Mouse (Mus musculus): ENCODE results near the gene Lzts3. TPM values are rescaled to one million over a fixed set of nuclear protein-coding genes. Genes with fewer than 3 reads are reported as not detected.

Lzts3 gene
- polyA plus RNA-seq, 1 experiment from 2014 or later, result 1.7 TPM

- H3K36me3 ChIP-seq, result peaks cover 28% of the 10 kb centered on the region
- H3K4me3 ChIP-seq, result no peak overlapping the region
- H3K27me3 ChIP-seq (ENCODE audit: insufficient read depth, poor library complexity, severe bottlenecking), result peaks cover 4% of the 10 kb centered on the region; the same call in 1 of the 2 replicates
- H3K4me1 ChIP-seq, result peaks cover 7% of the 10 kb centered on the region; the same call in 1 of the 2 replicates
- H3K9me3 ChIP-seq, result no peaks in the 10 kb centered on the region
- WGBS, result 66% methylated on average over 4 of the region's 4 CpGs
- no peak overlapping the region for H3K27ac ChIP-seq
- no peak for DNase-seq (ENCODE audit: low spot score)
Observed at GRCm38 (mm10) chr2:130589157-130589556, 53.4 kb downstream of the Lzts3 start.

GRCm38 (mm10) chr2:130588373-130588772, 54.2 kb downstream of the Lzts3 start:
- no peak for DNase-seq (ENCODE audit: low spot score)

GRCm38 (mm10) chr2:130586016-130586415, 56.6 kb downstream of the Lzts3 start:
- Histone ChIP-seq H3K9me3 (no peaks in the 10 kb centered on the region), H3K4me1 (peaks cover 27% of the 10 kb centered on the region), H3K36me3 (peaks cover 10% of the 10 kb centered on the region), H3K4me3 (no peak overlapping the region), H3K27ac (no peak overlapping the region), H3K27me3 (ENCODE audit: insufficient read depth, poor library complexity, severe bottlenecking) (peaks cover 31% of the 10 kb centered on the region)
- WGBS, result 85% methylated on average over 6 of the region's 6 CpGs
- no peak for DNase-seq (ENCODE audit: low spot score)

More at GRCm38 (mm10) chr2:130588373-130588772, 54.2 kb downstream of the Lzts3 start:
- peaks cover 11% of the 10 kb centered on the region for H3K4me1 ChIP-seq
- H3K4me3 ChIP-seq, result no peak overlapping the region
- H3K27ac ChIP-seq, result no peak overlapping the region
- H3K9me3 ChIP-seq, result no peaks in the 10 kb centered on the region
- H3K27me3 ChIP-seq (ENCODE audit: insufficient read depth, poor library complexity, severe bottlenecking), result peaks cover 10% of the 10 kb centered on the region; the same call in 1 of the 2 replicates
- peaks cover 21% of the 10 kb centered on the region for H3K36me3 ChIP-seq
- WGBS, result 44% methylated on average over 2 of the region's 2 CpGs

- no peaks in the 10 kb centered on the region for H3K9me3 ChIP-seq
- peaks cover 42% of the 10 kb centered on the region for H3K4me1 ChIP-seq
- H3K27me3 ChIP-seq (ENCODE audit: insufficient read depth, poor library complexity, severe bottlenecking), result peaks cover 51% of the 10 kb centered on the region
- no peak for DNase-seq (ENCODE audit: low spot score)
- no peak overlapping the region for H3K4me3 ChIP-seq
- 73% methylated on average over 10 of the region's 10 CpGs for WGBS
- H3K36me3 ChIP-seq, result no peaks in the 10 kb centered on the region
- H3K27ac ChIP-seq, result no peak overlapping the region
Observed at GRCm38 (mm10) chr2:130583902-130584560, 58.6 kb downstream of the Lzts3 start.

Other genes starting within 250 kb of the Lzts3 start
- gene Cpxm1, start 245.2 kb downstream of the Lzts3 start, polyA plus RNA-seq (2016; fragmentation: Nextera tagmentation; extraction: Ambion mirVana), result 36.2 and 57.6 TPM in 2 replicates
- not detected in 2 replicates for gene Gm28372, start 237.6 kb downstream of the Lzts3 start, polyA plus RNA-seq (2016; fragmentation: Nextera tagmentation; extraction: Ambion mirVana)
- gene 1700020A23Rik, start 237.5 kb downstream of the Lzts3 start, polyA plus RNA-seq (2016; fragmentation: Nextera tagmentation; extraction: Ambion mirVana), result 0.28 TPM in 1 of 2 replicates, not detected in the other
- gene Tmem239, start 236.3 kb downstream of the Lzts3 start, polyA plus RNA-seq (2016; fragmentation: Nextera tagmentation; extraction: Ambion mirVana), result not detected in 2 replicates
- 84.5 and 91.1 TPM in 2 replicates for gene Vps16, start 218.5 kb downstream of the Lzts3 start, polyA plus RNA-seq (2016; fragmentation: Nextera tagmentation; extraction: Ambion mirVana)
- gene Pced1a, start 218.1 kb downstream of the Lzts3 start, polyA plus RNA-seq (2016; fragmentation: Nextera tagmentation; extraction: Ambion mirVana), result 8.2 and 13.6 TPM in 2 replicates
- 73.3 and 85.5 TPM in 2 replicates for gene Ptpra, start 192.5 kb downstream of the Lzts3 start, polyA plus RNA-seq (2016; fragmentation: Nextera tagmentation; extraction: Ambion mirVana)
- gene Mrps26, start 79.1 kb downstream of the Lzts3 start, polyA plus RNA-seq (2016; fragmentation: Nextera tagmentation; extraction: Ambion mirVana), result 91.5 and 105 TPM in 2 replicates
- gene Oxt, start 66.6 kb downstream of the Lzts3 start, polyA plus RNA-seq (2016; fragmentation: Nextera tagmentation; extraction: Ambion mirVana), result not detected in 2 replicates
- gene Avp, start 60.2 kb downstream of the Lzts3 start, polyA plus RNA-seq (2016; fragmentation: Nextera tagmentation; extraction: Ambion mirVana), result 0.33 and 1.2 TPM in 2 replicates
- gene Fastkd5, start 12.8 kb downstream of the Lzts3 start, polyA plus RNA-seq (2016; fragmentation: Nextera tagmentation; extraction: Ambion mirVana), result 18.9 and 19.6 TPM in 2 replicates
- gene Ubox5, start 12.8 kb downstream of the Lzts3 start, polyA plus RNA-seq (2016; fragmentation: Nextera tagmentation; extraction: Ambion mirVana), result 10.8 and 14.2 TPM in 2 replicates
- 45.1 and 54.8 TPM in 2 replicates for gene Ddrgk1, start 21.9 kb upstream of the Lzts3 start, polyA plus RNA-seq (2016; fragmentation: Nextera tagmentation; extraction: Ambion mirVana)
- 96.9 and 118 TPM in 2 replicates for gene Itpa, start 24.8 kb upstream of the Lzts3 start, polyA plus RNA-seq (2016; fragmentation: Nextera tagmentation; extraction: Ambion mirVana)
- gene Slc4a11, start 54.7 kb upstream of the Lzts3 start, polyA plus RNA-seq (2016; fragmentation: Nextera tagmentation; extraction: Ambion mirVana), result 0.09 and 0.10 TPM in 2 replicates